Mouse (Mus musculus) monocyte, adult 59 days (primary cell): Measurements from ENCODE around the gene Nhlrc2. TPM values are rescaled to one million over a fixed set of nuclear protein-coding genes. Genes with fewer than 3 reads are reported as not detected.

Experiments used
- total RNA-seq, 2 experiments: library from RNA; stranded (reverse); gene quantifications; one replicate each; pipeline ENCODE4 v1.2.4; 2023

Nhlrc2 gene
- 10 to 100 TPM; 26.6 TPM for total RNA-seq

DNA sequence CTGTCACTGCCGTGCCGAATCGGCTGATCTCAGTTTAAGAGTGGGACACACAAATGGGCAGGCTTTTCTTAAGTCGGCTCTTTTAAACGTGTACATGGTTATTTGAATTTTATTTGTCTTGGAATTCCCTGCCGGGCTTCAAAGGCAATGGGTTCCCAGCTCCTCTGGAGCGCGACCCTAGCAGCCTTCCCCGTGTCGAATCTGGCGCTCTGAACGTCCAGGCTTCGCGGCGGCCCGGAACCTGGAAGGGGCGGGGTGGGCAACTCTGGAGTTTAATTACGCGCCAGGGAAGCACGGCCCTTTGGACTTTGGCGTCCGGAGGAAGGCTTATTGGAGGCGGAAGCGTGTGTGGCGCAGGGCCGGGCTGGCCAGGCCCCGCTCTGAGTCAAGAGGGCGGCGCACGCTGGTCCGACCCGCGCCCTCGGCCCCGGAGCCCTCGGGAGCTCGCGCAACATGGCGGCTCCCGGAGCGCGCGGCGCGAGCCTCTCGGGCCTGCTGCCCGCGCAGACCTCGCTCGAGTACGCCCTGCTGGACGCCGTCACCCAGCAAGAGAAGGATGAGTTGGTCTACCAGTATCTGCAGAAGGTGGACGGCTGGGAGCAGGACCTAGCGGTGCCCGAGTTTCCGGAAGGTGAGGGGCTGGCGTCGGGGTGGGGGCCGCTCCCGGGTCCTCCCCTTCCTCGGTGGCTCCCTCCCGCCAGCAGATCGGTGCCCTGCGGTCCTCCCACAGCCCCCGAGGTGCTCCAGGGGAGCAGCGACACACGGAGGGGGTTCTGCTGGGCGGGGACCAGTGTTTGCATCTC is at the start of gene Nhlrc2:
Nhlrc2 (plus strand) TSS at position 32 of the 803 bp plus-strand sequence.

DNA sequence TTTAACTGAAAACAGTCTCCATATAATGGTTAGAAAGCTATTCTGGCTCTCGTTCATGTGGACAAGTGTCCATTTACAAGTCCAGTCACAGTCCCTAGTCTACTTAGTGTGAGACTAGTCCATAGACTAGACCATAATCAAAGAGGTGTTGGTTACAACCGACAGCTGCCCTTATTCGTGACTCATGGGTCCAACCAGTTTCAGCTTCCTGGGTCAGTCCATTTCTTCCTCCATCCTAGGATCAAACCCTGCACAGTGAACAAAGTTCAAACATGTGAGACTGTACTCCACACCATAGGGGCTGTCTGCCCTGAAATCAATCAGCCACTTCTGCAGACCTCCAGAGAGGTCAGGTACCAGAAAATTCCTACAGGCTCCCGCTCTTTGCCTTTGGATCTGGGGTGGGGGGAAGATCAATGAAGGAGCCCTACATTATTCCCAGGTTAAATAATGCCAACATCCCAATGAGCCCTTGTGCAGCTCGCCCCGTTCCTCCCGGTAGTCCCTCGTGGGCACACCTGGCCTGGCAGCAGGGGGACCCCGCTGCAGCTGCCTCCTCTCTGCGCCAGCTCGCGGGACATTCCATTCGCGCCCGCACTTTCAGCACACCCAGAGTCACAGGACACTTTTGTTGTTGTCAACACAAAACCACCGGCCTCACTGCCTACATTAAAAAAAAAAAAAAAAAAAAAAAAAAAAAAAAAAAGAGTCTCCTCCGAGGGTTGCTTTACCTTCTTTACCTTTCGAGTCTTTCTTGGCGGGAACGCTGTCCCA is 418 bp upstream of the Nhlrc2 start, which contains the start of gene Dclre1a:
Dclre1a (minus strand) TSS at position 767 of the 774 bp plus-strand sequence.

Other genes starting within 250 kb of the Nhlrc2 start
- not detected for gene Nrap, start 158.2 kb upstream of the Nhlrc2 start, total RNA-seq
- gene Casp7, start 151.1 kb upstream of the Nhlrc2 start, total RNA-seq, result 10 to 100 TPM; 21.4 to 23.8 TPM
- under 1 TPM in 1 of 2 experiments, not detected in 1; 0.21 TPM for gene Plekhs1, start 86.6 kb upstream of the Nhlrc2 start, total RNA-seq
- gene Dclre1a, start within 50 bp of the Nhlrc2 start, total RNA-seq, result 10 to 100 TPM; 12.6 to 13.1 TPM
- 10 to 100 TPM; 30.3 to 35.2 TPM for gene Adrb1, start 173.9 kb downstream of the Nhlrc2 start, total RNA-seq